Mouse (Mus musculus): ENCODE measurements at regions not wholly inside any gene's neighbourhood (a gene's known extent, or its start where the extent isn't known, plus 50 kb on each side); places are given as distances from the start of the nearest gene placed in this dataset.

DNA sequence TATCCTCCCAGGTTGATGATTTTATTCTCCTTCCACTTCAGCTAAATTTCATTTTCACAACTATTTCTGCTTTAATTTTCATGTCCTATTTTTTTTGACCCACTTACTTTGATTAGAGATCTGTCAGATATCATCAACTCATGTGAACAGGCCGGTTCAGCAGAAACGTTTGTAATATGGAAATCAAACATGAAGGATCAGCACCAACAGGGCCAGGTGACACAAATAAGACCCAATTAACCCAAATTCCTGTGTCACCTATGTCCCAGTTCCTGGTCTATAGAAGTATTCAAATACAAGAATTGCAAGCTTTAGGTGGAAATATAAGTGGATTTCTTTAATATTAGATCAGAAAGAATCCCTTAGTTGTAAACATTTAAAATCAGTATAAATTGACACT is 332.7 kb downstream of the 1700017N19Rik start:
- DNase-seq (ENCODE audit: low spot score), result peak; percentile 59

DNA sequence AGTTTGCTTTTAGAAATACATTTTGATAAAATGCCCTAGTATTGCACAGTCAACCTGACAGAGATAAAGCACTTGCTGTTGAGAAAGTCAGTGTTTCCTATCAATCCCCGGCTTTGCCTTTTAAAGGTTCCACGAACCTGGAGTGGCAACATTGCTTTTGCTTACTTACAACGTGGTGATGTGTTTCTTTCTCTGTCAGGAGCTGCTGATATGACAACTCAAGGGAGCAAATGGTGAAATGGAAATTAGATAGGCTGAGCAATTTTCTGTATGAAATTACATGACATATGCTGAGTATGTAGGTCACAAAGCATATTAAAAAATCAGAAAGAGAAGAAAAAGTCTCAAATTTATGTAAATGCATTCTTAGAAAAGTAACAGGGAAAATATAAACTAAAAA is 336.8 kb downstream of the 1700017N19Rik start:
- DNase-seq (ENCODE audit: low spot score), result no peak

DNA sequence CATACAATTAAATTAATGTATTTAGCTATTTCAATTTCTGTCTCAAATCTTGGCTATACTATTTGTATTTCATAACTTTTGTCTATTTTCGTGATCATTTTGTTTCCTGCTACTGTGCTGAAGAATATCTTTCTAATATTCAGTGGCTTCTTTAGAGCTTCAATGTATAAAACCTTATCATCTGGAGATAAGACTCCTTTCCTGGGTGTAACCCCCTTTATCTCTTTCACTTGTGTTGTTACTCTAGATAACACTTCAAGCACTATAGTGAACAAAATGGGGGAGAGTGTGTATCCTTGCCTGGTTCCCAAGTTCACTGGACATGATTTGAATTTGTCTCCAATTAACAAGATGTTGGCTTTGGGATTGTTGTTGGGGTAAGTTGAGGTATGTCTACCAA is 341.5 kb downstream of the 1700017N19Rik start:
- no peak for DNase-seq (ENCODE audit: low spot score)

DNA sequence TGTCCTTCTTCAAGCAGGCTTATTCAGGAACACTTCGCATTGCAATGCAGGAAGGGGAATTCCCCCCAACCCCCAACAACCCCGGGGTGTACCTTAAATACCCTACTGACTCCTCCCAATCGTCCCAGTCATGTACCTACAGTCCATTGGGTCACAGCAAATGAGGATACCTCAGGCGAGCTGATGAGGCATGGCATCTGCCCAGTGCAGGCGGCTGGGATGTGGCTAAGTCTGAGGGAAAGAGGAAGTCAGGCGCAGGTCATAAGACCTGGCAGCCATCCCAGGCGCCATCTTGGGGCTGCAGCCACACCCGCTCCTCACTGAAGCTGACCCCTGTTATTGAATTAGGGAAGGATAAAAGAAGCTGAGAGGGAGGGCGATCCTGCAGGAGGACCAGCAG is 368.1 kb downstream of the 1700017N19Rik start:
- DNase-seq (ENCODE audit: low spot score), result no peak

DNA sequence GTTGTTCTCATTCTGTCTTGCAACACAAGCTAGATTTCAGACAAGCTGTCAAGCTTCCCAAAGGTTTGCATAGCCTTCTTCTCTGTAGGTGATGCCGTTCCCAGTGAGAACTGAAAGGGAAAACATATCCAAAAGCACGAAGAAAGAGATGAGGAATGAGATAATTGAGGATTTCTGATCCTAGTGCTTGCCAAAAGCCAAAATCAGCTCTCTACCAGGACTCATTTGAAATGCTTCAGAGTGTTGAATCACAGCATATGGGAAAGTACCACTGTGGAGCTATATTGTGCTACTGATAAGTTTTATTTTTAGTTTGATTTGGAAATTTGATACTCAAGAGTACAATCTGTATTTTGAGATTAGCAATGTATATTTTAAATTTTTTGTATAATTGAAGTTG is 413.2 kb downstream of the 1700017N19Rik start:
- no peak for DNase-seq (ENCODE audit: low spot score)

DNA sequence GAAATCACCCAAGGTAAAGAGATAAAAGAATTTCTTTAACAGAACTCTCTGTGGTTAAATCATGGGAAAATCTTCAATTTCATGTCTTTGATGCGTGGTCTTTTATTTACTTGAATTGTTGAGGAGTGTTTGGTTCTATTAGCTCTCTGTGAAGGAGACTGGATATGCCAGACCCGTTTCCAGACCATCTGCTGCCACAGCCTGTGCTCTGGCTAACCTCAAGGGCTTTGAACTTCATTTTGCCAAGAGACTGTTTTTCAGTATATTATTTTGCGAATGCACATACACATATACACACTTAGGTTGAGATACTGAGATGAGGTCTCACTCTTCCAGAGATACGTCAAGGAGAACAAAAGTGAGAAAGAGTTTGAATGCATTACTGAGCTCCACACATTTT is 414.4 kb downstream of the 1700017N19Rik start:
- DNase-seq (ENCODE audit: low spot score), result no peak

DNA sequence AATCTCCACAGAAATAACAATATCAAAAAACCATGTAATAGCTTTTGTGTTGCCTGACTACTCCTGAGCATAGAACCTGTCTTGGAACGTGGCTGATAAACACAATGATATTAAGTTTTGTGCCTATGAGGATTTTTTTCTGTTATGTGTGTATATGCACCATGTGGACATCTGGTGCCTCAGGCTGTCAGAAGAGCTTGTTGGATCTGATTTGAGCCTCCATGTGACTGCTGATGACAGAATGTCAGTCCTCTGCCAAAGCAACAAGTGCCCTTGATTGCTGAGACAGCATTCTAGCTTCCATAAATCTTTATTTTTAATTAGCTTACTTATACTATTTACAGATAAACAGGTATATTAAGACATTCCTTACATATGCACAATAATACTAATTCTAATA is 425.1 kb downstream of the 1700017N19Rik start:
- no peak for DNase-seq (ENCODE audit: low spot score)

DNA sequence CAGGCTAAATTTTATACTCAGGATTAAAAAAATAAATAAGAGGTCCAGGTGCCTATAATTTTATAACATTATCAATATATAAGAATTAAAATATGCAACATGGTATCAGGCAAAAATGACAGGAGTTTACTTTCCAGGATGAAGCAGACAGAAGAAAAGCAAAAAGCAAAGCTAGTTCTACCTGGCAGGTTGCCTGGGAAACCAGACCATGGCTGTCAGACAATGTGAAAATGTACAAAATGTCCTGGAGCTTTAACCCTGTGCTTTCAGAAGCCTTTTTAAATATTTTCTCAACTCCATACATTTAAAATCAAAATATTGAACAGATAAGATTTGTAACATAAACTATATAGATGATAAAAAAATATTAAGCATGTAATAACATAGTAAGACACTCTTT is 448.3 kb downstream of the 1700017N19Rik start:
- DNase-seq (ENCODE audit: low spot score), result no peak

DNA sequence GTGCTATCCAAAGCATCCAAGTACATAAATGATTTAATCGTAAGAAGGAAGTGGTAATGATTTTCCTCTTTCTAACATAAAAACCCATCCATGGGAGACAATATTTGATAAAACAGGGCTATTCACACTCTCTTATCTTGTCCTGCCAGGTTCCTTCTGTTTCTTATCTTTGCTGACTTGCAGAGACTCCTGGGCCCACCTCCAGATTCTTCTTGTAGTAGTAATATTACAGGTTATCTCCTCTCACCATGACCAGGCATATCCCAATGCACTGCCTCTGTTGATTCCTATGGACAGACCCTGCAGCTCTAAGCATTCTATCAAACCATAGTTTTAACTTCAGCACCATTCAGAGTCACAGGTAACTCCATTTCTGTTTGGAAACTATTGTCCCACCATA is 448.8 kb downstream of the 1700017N19Rik start:
- no peak for DNase-seq (ENCODE audit: low spot score)
